Mouse (Mus musculus): Measurements from ENCODE around the gene Lhfpl2. TPM values are rescaled to one million over a fixed set of nuclear protein-coding genes. Genes with fewer than 3 reads are reported as not detected.

Gene Lhfpl2
- polyA plus RNA-seq, 1 experiment from 2014 or later = 18.5 TPM

- Histone ChIP-seq H3K27me3 (ENCODE audit: control insufficient read depth, insufficient read depth, low read length) (no peaks in the 10 kb centered on the region), H3K4me1 (ENCODE audit: control insufficient read depth, insufficient read depth, low read length) (peaks cover 4% of the 10 kb centered on the region; the same call in 1 of the 2 replicates), H3K9me3 (replicated peaks; ENCODE audit: control insufficient read depth, low read length) (no peaks in the 10 kb centered on the region), H3K27ac (ENCODE audit: low read depth, low read length) (no peak overlapping the region), H3K9ac (ENCODE audit: low read depth, low read length) (no peak overlapping the region), H3K4me2 (no peak overlapping the region), H3K4me3 (ENCODE audit: low read depth, low read length) (no peak overlapping the region), H3K36me3 (ENCODE audit: control insufficient read depth, insufficient read depth, low read length) (no peaks in the 10 kb centered on the region)
- ATAC-seq (replicated peaks; ENCODE audit: insufficient number of reproducible peaks, low FRiP score, low TSS enrichment) = no peak
- WGBS (ENCODE audit: insufficient replicate concordance) = 83% methylated on average over 12 of the region's 12 CpGs
These were observed 28.7 kb downstream of the Lhfpl2 start for GRCm38 (mm10) chr13:94086090-94086808.

- Histone ChIP-seq H3K9ac (ENCODE audit: low read depth, low read length) (no peak overlapping the region), H3K4me2 (no peak overlapping the region), H3K27ac (ENCODE audit: low read depth, low read length) (no peak overlapping the region), H3K4me3 (ENCODE audit: low read depth, low read length) (no peak overlapping the region), H3K27me3 (ENCODE audit: control insufficient read depth, insufficient read depth, low read length) (no peaks in the 10 kb centered on the region), H3K9me3 (replicated peaks; ENCODE audit: control insufficient read depth, low read length) (no peaks in the 10 kb centered on the region), H3K36me3 (ENCODE audit: control insufficient read depth, insufficient read depth, low read length) (no peaks in the 10 kb centered on the region), H3K4me1 (ENCODE audit: control insufficient read depth, insufficient read depth, low read length) (peaks cover 4% of the 10 kb centered on the region; the same call in 1 of the 2 replicates)
- ATAC-seq (replicated peaks; ENCODE audit: insufficient number of reproducible peaks, low FRiP score, low TSS enrichment) = no peak
- 79% methylated on average over 9 of the region's 9 CpGs for whole genome bisulfite sequencing (ENCODE audit: insufficient replicate concordance)
These were observed 29.5 kb downstream of the Lhfpl2 start for GRCm38 (mm10) chr13:94087061-94087460.

GRCm38 (mm10) chr13:94088788-94089187, 31.2 kb downstream of the Lhfpl2 start:
- Histone ChIP-seq H3K27ac (ENCODE audit: low read depth, low read length) (no peak overlapping the region), H3K4me3 (ENCODE audit: low read depth, low read length) (no peak overlapping the region), H3K36me3 (ENCODE audit: control insufficient read depth, insufficient read depth, low read length) (no peaks in the 10 kb centered on the region), H3K27me3 (ENCODE audit: control insufficient read depth, insufficient read depth, low read length) (no peaks in the 10 kb centered on the region), H3K4me2 (no peak overlapping the region), H3K4me1 (ENCODE audit: control insufficient read depth, insufficient read depth, low read length) (peaks cover 4% of the 10 kb centered on the region; the same call in 1 of the 2 replicates), H3K9ac (ENCODE audit: low read depth, low read length) (no peak overlapping the region), H3K9me3 (replicated peaks; ENCODE audit: control insufficient read depth, low read length) (no peaks in the 10 kb centered on the region)
- 63% methylated on average over 9 of the region's 9 CpGs for WGBS (ENCODE audit: insufficient replicate concordance)
- ATAC-seq (replicated peaks; ENCODE audit: insufficient number of reproducible peaks, low FRiP score, low TSS enrichment) = no peak

GRCm38 (mm10) chr13:94089286-94089685, 31.7 kb downstream of the Lhfpl2 start:
- no peak for ATAC-seq (replicated peaks; ENCODE audit: insufficient number of reproducible peaks, low FRiP score, low TSS enrichment)
- Histone ChIP-seq H3K27ac (ENCODE audit: low read depth, low read length) (no peak overlapping the region), H3K4me2 (no peak overlapping the region), H3K4me1 (ENCODE audit: control insufficient read depth, insufficient read depth, low read length) (peaks cover 7% of the 10 kb centered on the region), H3K9ac (ENCODE audit: low read depth, low read length) (no peak overlapping the region), H3K27me3 (ENCODE audit: control insufficient read depth, insufficient read depth, low read length) (no peaks in the 10 kb centered on the region), H3K9me3 (replicated peaks; ENCODE audit: control insufficient read depth, low read length) (no peaks in the 10 kb centered on the region), H3K36me3 (ENCODE audit: control insufficient read depth, insufficient read depth, low read length) (no peaks in the 10 kb centered on the region), H3K4me3 (ENCODE audit: low read depth, low read length) (no peak overlapping the region)
- WGBS (ENCODE audit: insufficient replicate concordance) = 37% methylated on average over 9 of the region's 9 CpGs

DNA sequence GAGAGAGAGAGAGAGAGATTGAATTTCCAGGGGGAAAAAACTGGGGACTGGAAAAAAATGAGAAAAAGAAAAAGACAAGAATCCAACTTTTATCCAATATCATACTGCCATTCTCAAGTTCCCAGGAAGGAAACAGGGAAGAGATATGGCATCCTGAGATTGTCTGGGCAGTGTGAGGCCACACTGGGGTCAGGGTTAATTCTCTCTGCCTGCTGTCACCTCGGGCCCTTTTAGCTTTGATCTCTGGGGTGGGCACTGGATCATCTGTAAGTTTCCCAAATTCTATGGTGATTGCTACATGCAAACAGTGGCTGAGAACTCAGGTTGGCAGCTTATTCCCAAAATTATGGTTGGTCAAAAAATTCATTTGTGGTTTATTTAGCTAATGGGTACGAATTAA, 33.8 kb downstream of the Lhfpl2 start:
- Histone ChIP-seq H3K9ac (ENCODE audit: low read depth, low read length) (no peak overlapping the region), H3K4me3 (ENCODE audit: low read depth, low read length) (no peak overlapping the region), H3K9me3 (replicated peaks; ENCODE audit: control insufficient read depth, low read length) (no peaks in the 10 kb centered on the region), H3K4me1 (ENCODE audit: control insufficient read depth, insufficient read depth, low read length) (peaks cover 11% of the 10 kb centered on the region), H3K36me3 (ENCODE audit: control insufficient read depth, insufficient read depth, low read length) (no peaks in the 10 kb centered on the region), H3K27ac (ENCODE audit: low read depth, low read length) (no peak overlapping the region), H3K4me2 (no peak overlapping the region), H3K27me3 (ENCODE audit: control insufficient read depth, insufficient read depth, low read length) (no peaks in the 10 kb centered on the region)
- ATAC-seq (replicated peaks; ENCODE audit: insufficient number of reproducible peaks, low FRiP score, low TSS enrichment) = no peak
- WGBS (ENCODE audit: insufficient replicate concordance) = 46% methylated on average over 2 of the region's 2 CpGs

GRCm38 (mm10) chr13:94094176-94094575, 36.6 kb downstream of the Lhfpl2 start:
- Histone ChIP-seq H3K27ac (ENCODE audit: low read depth, low read length) (no peak overlapping the region), H3K4me1 (ENCODE audit: control insufficient read depth, insufficient read depth, low read length) (peaks cover 24% of the 10 kb centered on the region), H3K36me3 (ENCODE audit: control insufficient read depth, insufficient read depth, low read length) (no peaks in the 10 kb centered on the region), H3K27me3 (ENCODE audit: control insufficient read depth, insufficient read depth, low read length) (no peaks in the 10 kb centered on the region), H3K4me3 (ENCODE audit: low read depth, low read length) (no peak overlapping the region), H3K4me2 (no peak overlapping the region), H3K9ac (ENCODE audit: low read depth, low read length) (no peak overlapping the region), H3K9me3 (replicated peaks; ENCODE audit: control insufficient read depth, low read length) (no peaks in the 10 kb centered on the region)
- WGBS (ENCODE audit: insufficient replicate concordance) = 64% methylated on average over 4 of the region's 4 CpGs
- no peak for ATAC-seq (replicated peaks; ENCODE audit: insufficient number of reproducible peaks, low FRiP score, low TSS enrichment)

DNA sequence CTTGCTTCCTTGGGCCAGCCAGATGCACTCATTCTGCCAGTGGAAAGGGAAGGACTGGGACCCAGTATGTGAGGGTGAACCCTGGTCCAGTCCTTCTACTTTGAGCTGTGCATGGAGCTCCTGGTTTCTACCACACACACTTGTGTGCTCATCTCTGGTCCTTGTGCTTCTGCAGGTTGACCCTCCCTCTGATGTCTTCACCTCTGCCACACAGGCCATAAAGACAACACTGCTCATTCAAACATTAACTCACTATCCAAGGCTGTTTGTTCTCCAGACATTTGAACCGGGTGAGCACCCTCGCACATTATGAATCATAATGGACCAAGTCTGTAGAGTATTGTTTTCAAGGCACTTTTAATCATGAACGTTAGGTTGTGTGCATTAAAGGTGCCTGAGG, 37.0 kb downstream of the Lhfpl2 start:
- peaks cover 24% of the 10 kb centered on the region for H3K4me1 ChIP-seq (ENCODE audit: control insufficient read depth, insufficient read depth, low read length)
- H3K36me3 ChIP-seq (ENCODE audit: control insufficient read depth, insufficient read depth, low read length) = no peaks in the 10 kb centered on the region
- WGBS (ENCODE audit: insufficient replicate concordance) = 81% methylated on average over 3 of the region's 3 CpGs

DNA sequence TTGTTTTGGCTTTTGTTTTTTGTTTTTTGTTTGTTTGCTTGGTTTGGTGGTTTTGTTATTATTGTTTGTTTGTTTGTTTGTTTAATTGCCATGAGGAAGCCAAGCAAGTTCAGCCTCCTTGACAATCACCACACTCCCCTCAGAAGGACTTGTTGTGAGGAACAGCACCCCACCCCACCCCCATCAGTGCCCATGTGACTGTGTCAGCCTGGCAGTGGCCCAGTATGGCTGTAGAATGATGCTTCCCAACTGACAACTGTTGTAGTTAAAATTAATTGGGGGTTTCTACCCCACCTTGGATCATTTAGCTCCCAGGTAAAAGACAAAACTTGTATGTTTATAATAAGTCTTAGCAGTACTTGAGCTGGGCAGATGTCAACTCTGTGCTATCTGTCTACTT, 37.6 kb downstream of the Lhfpl2 start:
- Histone ChIP-seq H3K9me3 (replicated peaks; ENCODE audit: control insufficient read depth, low read length) (no peaks in the 10 kb centered on the region), H3K4me1 (ENCODE audit: control insufficient read depth, insufficient read depth, low read length) (peaks cover 24% of the 10 kb centered on the region), H3K4me2 (no peak overlapping the region), H3K36me3 (ENCODE audit: control insufficient read depth, insufficient read depth, low read length) (no peaks in the 10 kb centered on the region), H3K9ac (ENCODE audit: low read depth, low read length) (no peak overlapping the region), H3K27ac (ENCODE audit: low read depth, low read length) (no peak overlapping the region), H3K4me3 (ENCODE audit: low read depth, low read length) (no peak overlapping the region), H3K27me3 (ENCODE audit: control insufficient read depth, insufficient read depth, low read length) (no peaks in the 10 kb centered on the region)
- no peak for ATAC-seq (replicated peaks; ENCODE audit: insufficient number of reproducible peaks, low FRiP score, low TSS enrichment)

More for the DNA sequence above, 37.0 kb downstream of the Lhfpl2 start:
- Histone ChIP-seq H3K27me3 (ENCODE audit: control insufficient read depth, insufficient read depth, low read length) (no peaks in the 10 kb centered on the region), H3K4me3 (ENCODE audit: low read depth, low read length) (no peak overlapping the region), H3K27ac (ENCODE audit: low read depth, low read length) (no peak overlapping the region), H3K9ac (ENCODE audit: low read depth, low read length) (no peak overlapping the region), H3K9me3 (replicated peaks; ENCODE audit: control insufficient read depth, low read length) (no peaks in the 10 kb centered on the region), H3K4me2 (no peak overlapping the region)
- no peak for ATAC-seq (replicated peaks; ENCODE audit: insufficient number of reproducible peaks, low FRiP score, low TSS enrichment)

DNA sequence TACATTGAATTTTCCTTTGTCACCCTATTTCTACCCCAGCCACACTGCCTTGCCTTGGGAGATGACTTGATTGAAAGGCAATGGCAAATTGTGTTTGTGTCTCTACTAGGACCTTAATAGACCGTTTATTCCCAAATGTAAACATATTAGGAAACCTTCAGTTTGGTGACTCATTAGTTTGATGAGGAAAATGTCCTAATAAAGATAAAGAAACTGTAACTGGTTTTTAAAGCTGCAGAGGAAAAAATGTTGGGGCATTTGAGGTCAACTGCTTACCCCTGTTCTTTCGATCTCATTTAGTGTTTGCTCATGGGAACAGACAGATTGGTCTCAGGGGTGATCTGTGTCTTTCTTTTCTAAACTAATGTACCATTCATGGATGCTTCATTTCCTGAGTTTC, 40.1 kb downstream of the Lhfpl2 start:
- Histone ChIP-seq H3K27ac (ENCODE audit: low read depth, low read length) (no peak overlapping the region), H3K36me3 (ENCODE audit: control insufficient read depth, insufficient read depth, low read length) (no peaks in the 10 kb centered on the region), H3K4me1 (ENCODE audit: control insufficient read depth, insufficient read depth, low read length) (peaks cover 26% of the 10 kb centered on the region), H3K4me2 (no peak overlapping the region), H3K4me3 (ENCODE audit: low read depth, low read length) (no peak overlapping the region), H3K9ac (ENCODE audit: low read depth, low read length) (no peak overlapping the region), H3K9me3 (replicated peaks; ENCODE audit: control insufficient read depth, low read length) (no peaks in the 10 kb centered on the region), H3K27me3 (ENCODE audit: control insufficient read depth, insufficient read depth, low read length) (no peaks in the 10 kb centered on the region)
- no peak for ATAC-seq (replicated peaks; ENCODE audit: insufficient number of reproducible peaks, low FRiP score, low TSS enrichment)
- 60% methylated on average over 2 of the region's 2 CpGs for WGBS (ENCODE audit: insufficient replicate concordance)
